Mouse (Mus musculus) heart, postnatal 25 days (tissue): ENCODE measurements at regions not wholly inside any gene's neighbourhood (a gene's known extent, or its start where the extent isn't known, plus 50 kb on each side); places are given as distances from the start of the nearest gene placed in this dataset.

Source experiments
- DNase-seq: peaks from one replicate; pipeline ENCODE4 v3.0.0; 2022; ENCODE audit warnings: low spot score
- intact Hi-C: fragments of 180-260 bp; cut with DNase I; formaldehyde crosslinking; loops from one replicate; pipeline ENCODE4 v1.15.1; 2025

DNA sequence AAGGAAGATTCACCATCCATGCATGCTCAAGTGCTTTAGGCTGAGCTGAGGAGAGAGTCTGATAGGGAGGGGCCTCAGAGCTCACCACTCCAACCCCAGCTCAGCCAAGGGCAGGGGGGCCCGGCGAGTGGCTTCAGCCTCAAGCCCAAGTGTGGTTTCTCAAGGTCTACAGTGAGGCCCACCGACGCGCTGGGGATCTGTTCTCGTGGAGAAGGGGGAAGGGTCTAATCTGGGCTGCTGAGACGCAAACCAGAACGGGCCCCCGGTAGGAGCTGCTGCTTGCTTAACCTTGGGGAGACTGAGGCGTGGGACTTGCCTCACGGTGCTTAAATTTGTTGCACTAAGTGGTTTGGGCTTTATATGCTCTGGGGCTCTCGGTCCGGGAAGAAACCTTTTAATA is 70.9 kb downstream of the Asb1 start:
- no peak for DNase-seq
- intact Hi-C loops = no loop called here

DNA sequence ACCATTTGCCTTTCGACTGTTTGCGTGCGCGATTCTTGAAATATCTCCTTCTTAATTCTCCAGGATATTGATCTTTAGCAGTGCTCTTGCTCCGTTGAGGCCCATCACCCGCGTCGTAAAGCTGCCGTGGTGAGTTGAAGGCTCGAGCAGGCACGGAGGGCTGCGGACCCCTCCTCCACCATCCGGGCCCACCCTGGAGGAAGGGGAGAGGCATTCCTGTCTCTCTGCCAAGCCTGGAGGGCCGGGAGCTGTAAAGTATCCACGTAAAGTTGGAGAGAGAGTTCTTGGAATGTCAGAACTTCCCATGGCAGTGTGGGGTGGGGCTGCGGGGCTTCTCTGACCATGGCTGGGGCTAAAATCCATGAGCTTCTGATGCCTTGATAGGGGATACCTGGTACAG is 71.3 kb downstream of the Asb1 start:
- intact Hi-C loops = no loop called here
- DNase-seq = no peak

- DNase-seq = no peak
- intact Hi-C loops = no loop called here
Measured at GRCm38 (mm10) chr1:91612912-91613311, 72.6 kb downstream of the Asb1 start.

DNA sequence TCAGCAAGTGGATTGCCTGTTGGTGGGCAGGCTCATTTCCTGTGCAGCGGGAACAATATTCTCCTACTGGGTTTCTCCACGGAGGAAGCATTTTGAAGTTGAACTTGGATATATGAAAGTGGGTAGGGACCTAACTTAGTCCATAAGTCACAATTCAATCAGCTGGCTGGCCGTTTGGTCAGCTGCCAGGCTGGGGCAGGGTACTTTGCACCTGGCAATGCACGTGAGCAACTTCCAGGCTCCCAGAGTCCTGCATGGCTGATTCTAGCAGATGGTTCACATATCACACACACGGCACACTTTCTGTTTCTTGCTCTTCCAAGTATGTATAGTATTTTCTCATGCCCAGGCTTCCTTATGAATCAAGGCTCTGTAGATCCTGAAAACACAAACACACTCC is 75.1 kb downstream of the Asb1 start:
- intact Hi-C loops = no loop called here

DNA sequence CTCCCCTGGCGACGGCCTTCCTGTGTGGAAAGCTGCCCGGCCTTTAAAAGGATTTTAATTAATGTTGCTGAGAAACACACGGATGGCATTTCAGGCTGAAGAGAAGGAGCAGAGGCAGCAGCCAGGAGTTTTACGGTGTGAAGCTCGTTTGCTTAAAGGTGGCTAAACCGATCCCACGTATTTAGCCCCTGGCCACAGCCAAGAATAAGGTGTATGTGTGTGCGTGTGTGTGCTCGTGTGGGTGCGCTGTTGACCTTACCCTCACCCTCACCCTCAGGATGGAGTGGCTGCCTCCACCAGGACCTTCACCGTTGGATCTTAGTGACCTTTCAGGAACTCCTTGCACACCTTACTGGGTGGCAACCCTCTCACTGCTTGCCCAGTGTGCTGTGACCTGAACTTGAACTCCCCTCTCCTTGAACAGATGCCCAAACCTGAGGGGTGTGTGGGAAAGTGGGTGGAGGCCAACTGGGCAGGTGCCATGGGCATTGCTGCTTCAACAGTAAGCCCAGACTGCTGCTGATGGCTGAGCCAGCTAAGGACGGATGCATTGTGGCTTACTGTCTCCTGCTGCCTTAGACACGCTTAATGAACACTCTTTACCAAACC is 78.3 kb downstream of the Asb1 start:
- no peak for DNase-seq
- intact Hi-C loops = no loop called here

More for the DNA sequence above, 75.1 kb downstream of the Asb1 start:
- DNase-seq = no peak

DNA sequence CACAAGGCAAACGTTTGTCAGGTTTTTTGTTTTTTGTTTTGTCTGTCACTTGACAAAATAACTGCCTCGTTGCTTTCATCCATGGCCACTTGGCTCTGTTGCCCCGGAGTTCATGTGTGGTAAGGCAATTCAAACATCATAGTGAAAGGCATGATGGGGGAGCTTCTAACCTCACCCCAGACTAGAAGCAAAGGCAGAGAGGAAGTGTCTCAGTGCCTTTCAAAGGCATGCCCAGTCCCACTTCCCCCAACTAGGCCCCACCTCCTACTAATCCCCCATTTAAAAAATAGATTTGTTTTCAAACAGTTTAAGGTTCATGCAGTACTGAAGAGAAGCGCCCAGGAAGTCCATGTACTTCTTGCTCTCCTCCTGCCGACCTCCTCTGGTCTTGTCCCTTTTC is 80.8 kb downstream of the Asb1 start:
- intact Hi-C loops = no loop called here

GRCm38 (mm10) chr1:91622874-91623273 is 82.5 kb downstream of the Asb1 start:
- intact Hi-C loops = no loop called here
- DNase-seq = no peak

More for the DNA sequence above, 80.8 kb downstream of the Asb1 start:
- no peak for DNase-seq

DNA sequence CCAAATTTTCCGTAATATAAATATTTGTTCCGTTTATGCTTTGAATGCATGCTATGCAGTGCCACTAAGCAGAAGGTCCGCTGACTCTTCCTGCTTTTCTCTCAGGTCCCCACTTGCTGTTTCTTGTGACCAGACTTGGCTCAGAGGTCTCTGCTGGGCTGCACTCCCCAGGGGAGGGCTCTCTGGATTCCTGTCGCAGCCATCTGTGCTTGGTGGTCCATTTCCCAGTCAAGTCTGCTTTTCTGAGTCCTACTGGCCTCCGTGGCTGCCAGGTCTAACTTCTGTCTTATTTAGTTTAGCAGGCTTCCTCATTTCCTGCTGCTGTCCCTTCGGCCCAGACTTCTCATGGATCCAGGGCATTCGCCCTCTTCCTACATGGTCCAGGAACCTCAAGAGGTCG is 83.7 kb downstream of the Asb1 start:
- DNase-seq = no peak
- intact Hi-C loops = no loop called here

- peak; percentile 9 for DNase-seq
- intact Hi-C loops = no loop called here
Measured at GRCm38 (mm10) chr1:91624531-91625300, 84.4 kb downstream of the Asb1 start.

DNA sequence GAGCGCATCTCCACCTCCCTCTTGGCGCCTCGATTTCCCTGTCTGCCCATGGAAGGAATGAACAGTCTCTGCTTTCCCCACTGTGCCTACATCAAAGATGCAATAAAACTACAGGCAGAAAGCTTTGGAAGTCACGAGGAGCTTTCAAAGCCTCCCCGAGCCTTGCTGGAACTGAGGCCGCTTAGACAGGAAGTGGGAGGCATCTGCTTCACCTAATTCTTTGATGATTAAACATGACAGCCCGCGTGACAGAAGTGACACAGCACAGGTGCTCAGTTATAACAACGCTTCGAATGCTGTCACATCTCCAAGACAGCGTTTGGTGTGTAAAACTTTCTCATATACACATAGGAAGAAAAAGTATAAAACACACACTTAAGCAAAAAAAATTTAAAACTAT is 85.7 kb downstream of the Asb1 start:
- no peak for DNase-seq
- intact Hi-C loops = no loop called here

DNA sequence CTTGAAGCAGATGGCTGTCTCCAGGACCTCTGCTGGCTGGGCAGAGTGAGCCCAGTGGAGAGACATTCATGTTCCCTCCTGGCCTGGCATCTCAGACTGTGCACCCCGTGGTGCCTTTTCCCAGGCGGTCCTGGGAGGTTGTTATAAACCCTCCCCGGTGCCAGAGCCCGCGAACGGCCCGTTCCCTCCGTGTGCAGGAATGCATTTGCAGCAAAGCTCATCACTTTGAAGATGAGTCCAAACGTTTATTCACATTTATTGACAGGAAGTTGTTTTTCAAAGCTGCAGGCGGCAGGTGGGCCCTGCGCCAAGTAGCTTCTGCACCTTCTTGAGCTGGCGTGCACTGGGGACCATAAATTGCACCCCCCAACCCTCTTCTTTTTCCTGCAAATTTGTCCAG is 89.9 kb downstream of the Asb1 start:
- no peak for DNase-seq
- intact Hi-C loops = no loop called here

DNA sequence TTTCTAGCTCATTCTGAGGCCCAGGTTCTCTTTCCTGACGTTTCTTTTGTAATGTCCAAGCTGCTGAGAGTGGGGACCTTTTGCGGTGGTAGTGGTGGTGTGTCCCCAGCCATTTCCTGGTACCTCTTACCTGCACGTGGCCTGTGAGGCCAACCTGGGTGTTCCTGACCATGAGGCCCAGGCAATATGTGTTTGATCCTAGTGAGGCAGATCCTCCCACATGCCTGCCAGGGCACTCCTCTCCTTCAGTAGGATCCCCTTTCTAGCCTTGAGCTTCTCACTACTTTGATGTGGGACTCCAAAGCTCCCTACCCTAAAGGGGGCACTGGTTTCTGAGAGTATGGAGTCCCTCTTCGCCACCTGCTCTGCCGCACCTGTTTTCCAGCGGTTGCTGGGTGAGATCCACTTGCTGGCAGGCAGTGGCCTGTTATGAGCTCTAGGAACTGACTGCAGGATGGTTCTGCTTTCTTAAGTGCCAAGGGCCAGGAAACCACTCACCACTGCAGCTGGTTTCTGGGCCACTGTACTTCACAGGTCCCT is 90.6 kb downstream of the Asb1 start:
- DNase-seq = no peak
- intact Hi-C loops = no loop called here

- no peak for DNase-seq
- intact Hi-C loops = no loop called here
Measured at GRCm38 (mm10) chr1:91632906-91633493, 92.7 kb downstream of the Asb1 start.

DNA sequence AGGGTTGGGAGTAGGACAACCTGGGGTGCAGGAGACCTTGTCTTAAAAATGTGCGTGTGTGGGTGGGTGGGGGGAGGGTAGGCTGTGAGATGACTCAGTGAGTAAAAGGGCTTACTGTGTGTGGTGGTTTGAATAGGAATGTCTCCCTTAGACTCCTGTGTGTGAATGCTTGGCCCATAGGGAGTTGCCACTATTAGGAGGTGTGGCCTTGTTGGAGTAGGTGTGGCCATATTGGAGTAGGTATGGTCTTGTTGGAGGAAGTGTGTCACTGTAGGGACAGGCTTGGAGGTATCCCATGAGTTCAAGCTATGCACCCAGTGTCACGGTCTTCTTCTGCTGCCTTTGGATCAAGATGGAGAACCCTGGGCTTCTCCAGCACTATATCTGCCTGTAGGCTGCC is 96.2 kb downstream of the Asb1 start:
- intact Hi-C loops = no loop called here
- no peak for DNase-seq

DNA sequence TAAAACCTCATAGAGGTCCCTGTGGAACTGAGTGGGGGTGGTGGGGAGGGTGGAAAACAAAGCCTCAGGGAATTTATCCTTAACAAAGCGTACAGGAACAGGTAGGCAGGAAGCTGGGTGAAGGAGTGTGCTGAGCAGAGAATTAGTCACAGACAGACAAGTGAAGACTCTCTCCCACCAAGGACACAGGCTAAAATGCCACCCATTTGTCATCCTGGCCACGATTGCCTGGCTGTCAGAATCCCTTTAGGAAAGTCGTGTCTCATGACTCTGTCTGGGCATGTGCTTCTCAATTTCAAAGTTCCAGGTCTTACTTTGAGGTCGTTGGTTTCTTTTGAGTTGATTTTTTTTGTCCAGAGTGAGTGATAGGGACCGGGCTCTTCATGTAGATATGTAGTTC is 100.2 kb downstream of the Asb1 start:
- intact Hi-C loops = no loop called here
- no peak for DNase-seq

DNA sequence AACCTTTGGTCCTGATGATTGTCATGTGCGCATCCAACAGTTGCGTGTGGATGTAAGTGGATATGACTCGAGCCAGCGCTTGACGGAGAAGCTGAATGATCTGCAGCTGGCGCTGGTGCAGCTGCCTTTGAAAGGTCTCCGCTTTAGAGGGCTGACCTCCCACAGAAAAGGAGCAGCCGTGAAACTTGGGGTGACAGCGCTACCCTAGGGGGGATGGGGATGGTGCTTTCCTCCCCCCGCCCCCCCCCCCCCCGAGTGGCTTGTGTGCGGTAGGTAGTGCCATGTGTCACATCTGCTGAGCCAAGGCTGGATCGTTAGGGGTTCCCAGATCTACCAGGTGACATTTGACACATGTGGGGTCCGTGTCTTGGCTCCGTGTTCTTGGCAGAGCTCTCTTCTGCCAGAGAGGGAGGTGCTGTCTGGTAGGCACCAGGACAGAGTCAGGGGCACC is 118.7 kb downstream of the Asb1 start:
- intact Hi-C loops = no loop called here

DNA sequence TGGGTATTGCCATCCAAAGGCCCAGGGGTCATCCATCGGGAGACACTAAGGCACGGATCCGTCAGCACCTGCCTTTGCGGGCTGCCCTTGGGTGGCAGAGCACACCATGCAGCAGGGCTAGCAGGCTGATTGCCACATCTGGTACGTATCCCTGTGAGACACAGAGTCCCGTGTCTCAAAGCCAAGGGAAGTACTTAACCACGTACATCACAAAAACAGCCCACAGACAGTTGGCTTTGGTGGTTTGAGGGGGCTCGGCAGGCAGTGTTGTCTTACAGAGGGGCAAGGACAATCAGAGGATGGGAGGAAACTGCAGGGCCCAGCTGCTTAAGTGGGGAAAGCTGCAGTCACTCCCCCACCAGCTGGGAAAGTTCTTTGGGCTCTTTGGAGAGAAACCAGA is 119.1 kb downstream of the Asb1 start:
- DNase-seq = no peak
- intact Hi-C loops = no loop called here

More for the DNA sequence above, 118.7 kb downstream of the Asb1 start:
- no peak for DNase-seq

- intact Hi-C loops = no loop called here
- DNase-seq = no peak
Measured at GRCm38 (mm10) chr1:91663289-91663688, 122.9 kb downstream of the Asb1 start.

DNA sequence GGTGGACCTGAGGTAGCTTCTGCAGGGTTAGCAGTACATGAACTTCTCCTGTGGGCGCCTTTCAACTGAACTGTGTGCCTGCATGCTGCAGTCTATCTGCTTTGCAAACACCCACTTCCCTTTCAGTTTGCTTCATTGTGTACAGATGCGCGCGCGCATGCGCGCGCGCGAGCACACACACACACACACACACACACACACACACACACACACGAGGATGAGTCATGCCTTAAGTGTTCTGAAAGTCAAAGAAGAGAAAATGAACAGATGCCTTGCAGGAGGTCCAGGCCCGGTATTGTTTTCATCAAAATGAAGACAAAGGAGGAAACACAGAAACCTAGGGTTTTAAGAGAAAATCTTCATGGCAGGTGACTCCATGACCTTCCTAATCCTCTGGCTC is 124.3 kb downstream of the Asb1 start:
- no peak for DNase-seq
- intact Hi-C loops = no loop called here

DNA sequence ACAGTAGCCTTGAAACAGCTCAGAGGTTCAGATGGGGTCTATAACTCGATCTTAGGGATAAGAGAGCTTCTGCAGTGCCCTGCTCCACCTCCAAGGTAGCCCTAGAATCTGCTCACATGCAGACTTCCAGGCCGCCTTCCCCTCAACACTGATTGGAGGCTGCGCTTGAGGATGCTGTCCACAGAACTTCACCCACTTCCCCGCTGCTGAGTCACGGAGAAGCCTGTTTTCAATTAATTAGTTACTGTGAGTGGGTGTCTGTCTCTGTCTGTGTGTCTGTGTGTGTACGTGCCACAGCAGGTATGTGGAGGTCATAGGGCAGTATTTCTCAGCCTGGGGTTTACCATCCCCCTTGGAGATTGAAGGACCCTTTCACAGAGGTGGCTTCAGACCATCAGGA is 128.2 kb downstream of the Asb1 start:
- no peak for DNase-seq

GRCm38 (mm10) chr1:91670980-91671379 is 130.3 kb upstream of the Twist2 start:
- intact Hi-C loops = no loop called here
- no peak for DNase-seq

More for the DNA sequence above, 128.2 kb downstream of the Asb1 start:
- intact Hi-C loops = no loop called here
